Mouse (Mus musculus) ES-Bruce4 (cell line): Measurements from ENCODE around the gene Raf1. TPM values are rescaled to one million over a fixed set of nuclear protein-coding genes. Genes with fewer than 3 reads are reported as not detected.
A peak's percentile ranks its signal among the peaks of the same experiment; 100 is the strongest.

Experiments used
- H3K27ac ChIP-seq: 2 replicates; pipeline ENCODE4 v1.5.1; 2012; ENCODE audit warnings: low read length, inconsistent platforms; ENCODE audit not compliant: insufficient read depth
- H3K27me3 ChIP-seq: 2 replicates; pipeline ENCODE4 v1.6.1; 2012; ENCODE audit warnings: mild to moderate bottlenecking, low read length, inconsistent platforms; ENCODE audit not compliant: control insufficient read depth, poor library complexity, insufficient read depth, severe bottlenecking
- H3K36me3 ChIP-seq: 2 replicates; pipeline ENCODE4 v1.6.1; 2012; ENCODE audit warnings: inconsistent platforms, mild to moderate bottlenecking, low read length, moderate library complexity; ENCODE audit not compliant: control insufficient read depth, poor library complexity, insufficient read depth, severe bottlenecking
- H3K4me1 ChIP-seq: one replicate; pipeline ENCODE4 v1.8.1; 2011; ENCODE audit warnings: low read length; ENCODE audit not compliant: control insufficient read depth, insufficient read depth
- H3K4me3 ChIP-seq: 2 replicates; pipeline ENCODE4 v1.5.1; 2011; ENCODE audit warnings: low read depth, mild to moderate bottlenecking, low read length
- H3K9ac ChIP-seq: 2 replicates; pipeline ENCODE4 v1.6.1; 2012; ENCODE audit warnings: low read depth, mild to moderate bottlenecking, inconsistent platforms; ENCODE audit not compliant: poor library complexity, severe bottlenecking
- H3K9me3 ChIP-seq: replicated peaks from 2 replicates; pipeline ENCODE4 v1.6.1; 2012; ENCODE audit warnings: mild to moderate bottlenecking, low read length, inconsistent platforms; ENCODE audit not compliant: control insufficient read depth, poor library complexity, insufficient read depth, severe bottlenecking
- CTCF ChIP-seq: IDR thresholded peaks from one replicate; pipeline ENCODE4 v1.8.1; 2011; ENCODE audit warnings: low read depth, low read length
- EP300 ChIP-seq: IDR thresholded peaks from 2 replicates; pipeline ENCODE4 v1.6.1; 2011; ENCODE audit warnings: low read depth, low read length; ENCODE audit not compliant: insufficient read depth
- POLR2A ChIP-seq: IDR thresholded peaks from one replicate; pipeline ENCODE4 v1.8.1; 2011; ENCODE audit warnings: low read length; ENCODE audit not compliant: insufficient read depth
- polyA plus RNA-seq: library from polyadenylated mRNA; stranded (reverse); fragments of >200 nt; gene quantifications from 2 replicates; pipeline ENCODE4 v1.2.4, GENCODE M21; 2011; ENCODE audit warnings: low read depth; ENCODE audit not compliant: missing spikeins, insufficient read depth, insufficient read length

The Raf1 gene
- polyA plus RNA-seq, 1 experiment = 81.1 TPM

DNA sequence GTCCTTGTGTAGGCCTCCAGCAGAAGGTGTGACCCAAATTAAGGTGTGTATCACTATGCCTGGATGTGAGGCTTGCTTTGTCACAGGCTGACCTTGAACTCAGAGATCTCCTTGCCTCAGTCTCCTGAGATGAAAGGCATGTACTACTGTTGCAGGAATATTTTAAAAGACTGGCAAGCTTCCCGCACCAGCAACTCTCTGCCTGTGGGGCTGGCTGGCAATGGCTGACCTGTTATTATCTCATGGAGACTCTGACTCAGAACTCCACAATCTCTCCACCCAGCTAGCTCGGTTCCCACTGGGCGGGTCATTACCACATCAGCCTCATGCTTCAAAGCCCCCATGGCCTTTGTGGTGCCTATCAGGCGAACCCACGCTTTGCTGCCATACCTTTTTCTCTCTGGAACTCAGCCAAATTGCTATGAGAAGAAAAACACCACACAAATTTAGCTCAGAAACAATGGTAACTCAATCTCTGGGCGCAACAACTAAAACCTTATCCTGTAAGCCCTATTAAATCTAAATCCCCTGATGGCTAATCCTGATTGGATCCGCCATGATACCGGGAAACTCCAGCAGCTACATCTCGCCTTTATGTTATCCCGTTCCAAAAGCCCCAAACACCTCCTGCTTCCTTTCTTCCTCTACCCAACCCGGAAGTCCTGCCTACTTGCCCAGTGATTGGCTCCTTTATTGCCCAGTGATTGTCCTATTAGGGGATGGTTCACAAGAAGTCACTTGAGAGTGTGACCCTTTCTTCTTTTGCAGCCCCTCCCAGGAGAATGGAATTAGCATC lies 8.6 kb upstream of the Raf1 start:
- Histone ChIP-seq H3K4me3 (peak overlapping the region; percentile 99), H3K9ac (peak overlapping the region; percentile 76), H3K27me3 (no peaks in the 10 kb centered on the region), H3K4me1 (peaks cover 3% of the 10 kb centered on the region), H3K27ac (peak overlapping the region; percentile 96), H3K9me3 (no peaks in the 10 kb centered on the region), H3K36me3 (no peaks in the 10 kb centered on the region)
- TF ChIP-seq POLR2A (peak; percentile 85), EP300 (no peak), CTCF (no peak)

DNA sequence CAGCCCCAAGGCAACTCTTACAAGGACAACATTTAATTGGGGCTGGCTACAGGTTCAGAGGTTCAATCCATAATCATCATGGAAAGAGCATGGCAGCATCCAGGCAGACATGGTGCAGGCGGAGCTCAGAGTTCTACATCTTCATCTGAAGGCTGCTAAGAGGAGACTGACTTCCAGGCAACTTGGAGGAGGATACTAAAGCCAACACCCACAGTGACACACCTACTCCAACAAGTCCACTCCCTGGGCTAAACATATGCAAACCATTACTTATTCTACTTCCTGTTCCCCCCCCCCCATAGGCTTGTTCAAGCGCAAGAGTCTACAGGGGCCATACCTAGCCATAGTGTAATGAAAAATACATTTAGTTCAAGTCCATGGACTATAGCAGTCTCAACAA lies 7.8 kb upstream of the Raf1 start:
- Histone ChIP-seq H3K9me3 (no peaks in the 10 kb centered on the region), H3K36me3 (no peaks in the 10 kb centered on the region), H3K4me1 (peaks cover 3% of the 10 kb centered on the region), H3K27ac (peak overlapping the region; percentile 96), H3K27me3 (no peaks in the 10 kb centered on the region), H3K9ac (peak overlapping the region; percentile 76; the same call in 1 of the 2 replicates), H3K4me3 (peak overlapping the region; percentile 9; the same call in 1 of the 2 replicates)
- TF ChIP-seq EP300 (0 out of 2 replicates have a peak, but pooled peaks have one; percentile 14), POLR2A (no peak)

- Histone ChIP-seq H3K9ac (no peak overlapping the region), H3K36me3 (no peaks in the 10 kb centered on the region), H3K4me1 (peaks cover 3% of the 10 kb centered on the region), H3K27me3 (no peaks in the 10 kb centered on the region), H3K27ac (no peak overlapping the region), H3K4me3 (no peak overlapping the region), H3K9me3 (no peaks in the 10 kb centered on the region)
- no peak for TF ChIP-seq CTCF
- no peak for TF ChIP-seq POLR2A
- no peak for TF ChIP-seq EP300
Measured at GRCm38 (mm10) chr6:115681066-115681465, 4.6 kb upstream of the Raf1 start.

GRCm38 (mm10) chr6:115678012-115678411 lies 1.6 kb upstream of the Raf1 start:
- Histone ChIP-seq H3K9ac (no peak overlapping the region), H3K9me3 (no peaks in the 10 kb centered on the region), H3K27me3 (no peaks in the 10 kb centered on the region), H3K4me3 (no peak overlapping the region), H3K27ac (no peak overlapping the region), H3K4me1 (no peaks in the 10 kb centered on the region), H3K36me3 (no peaks in the 10 kb centered on the region)
- no peak for TF ChIP-seq EP300

DNA sequence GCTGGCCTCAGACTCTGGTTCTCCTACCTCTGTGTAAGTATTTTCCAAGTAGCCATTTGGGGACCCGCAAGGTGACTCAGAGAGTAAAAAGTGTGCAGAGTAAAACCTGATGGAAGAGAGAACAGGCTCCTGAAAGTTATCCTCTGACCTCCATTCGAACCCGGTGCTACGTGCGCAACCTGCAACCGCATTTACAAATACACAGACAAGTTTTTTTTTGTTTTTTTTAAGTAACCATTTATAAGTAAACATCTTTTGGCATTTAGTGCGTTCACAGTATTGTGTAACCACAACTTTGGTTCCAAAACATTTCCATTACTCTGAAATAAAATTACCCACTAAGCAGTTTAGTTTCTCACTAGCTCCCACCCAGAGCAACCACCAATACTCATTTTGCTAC lies 1.0 kb upstream of the Raf1 start:
- Histone ChIP-seq H3K27ac (peak overlapping the region; percentile 76; the same call in 1 of the 2 replicates), H3K4me1 (no peaks in the 10 kb centered on the region), H3K36me3 (no peaks in the 10 kb centered on the region), H3K9me3 (no peaks in the 10 kb centered on the region), H3K27me3 (no peaks in the 10 kb centered on the region), H3K9ac (peak overlapping the region; percentile 99), H3K4me3 (peak overlapping the region; percentile 93)
- no peak for TF ChIP-seq CTCF
- TF ChIP-seq EP300 = no peak
- no peak for TF ChIP-seq POLR2A

DNA sequence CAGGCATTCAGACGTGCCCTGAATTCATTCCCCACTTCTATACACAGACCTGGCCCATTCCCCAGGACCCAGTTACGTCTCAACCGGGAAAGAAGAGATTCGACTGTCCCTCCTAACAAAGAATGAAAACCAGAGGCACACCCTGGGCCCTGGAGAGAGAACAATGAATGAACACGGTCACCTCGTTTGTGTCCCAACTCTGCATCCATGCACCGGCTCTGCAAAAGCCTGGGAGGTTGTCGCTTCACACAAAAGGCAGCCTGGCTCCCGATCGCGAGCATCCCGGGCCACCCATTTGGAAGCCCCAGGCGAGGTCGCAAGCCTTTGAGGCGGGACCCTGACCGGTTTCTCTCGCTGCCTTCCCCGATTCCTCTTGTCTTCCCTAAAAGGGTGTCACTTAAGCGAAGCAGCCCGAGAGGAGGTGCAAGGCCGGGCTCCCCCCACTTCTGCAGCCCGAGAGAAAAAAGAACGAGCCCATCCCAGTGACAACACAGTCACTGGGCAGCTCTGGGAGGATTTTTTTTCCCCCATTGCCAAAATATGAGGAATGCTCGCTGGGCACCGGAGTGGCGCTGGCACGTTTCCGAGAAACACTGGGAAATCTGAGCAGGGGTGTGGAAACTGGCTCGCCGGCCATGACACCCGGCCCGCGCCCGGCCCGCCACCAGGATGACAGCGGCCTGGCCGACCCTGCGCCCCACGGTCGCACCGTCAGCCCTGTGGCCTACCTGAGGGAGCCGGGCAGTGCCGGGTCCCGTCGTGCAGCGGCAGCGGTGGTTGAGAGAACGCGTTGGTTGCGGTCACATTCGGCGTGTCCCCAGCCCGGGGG lies 713 bp downstream of the Raf1 start:
- peak overlapping the region; percentile 91 for H3K4me3 ChIP-seq
- TF ChIP-seq POLR2A (no peak), EP300 (no peak), CTCF (no peak)
- H3K9me3 ChIP-seq = no peaks in the 10 kb centered on the region
- peak overlapping the region; percentile 73 for H3K27ac ChIP-seq
- H3K36me3 ChIP-seq = no peaks in the 10 kb centered on the region
- H3K4me1 ChIP-seq = no peaks in the 10 kb centered on the region
- H3K9ac ChIP-seq = peak overlapping the region; percentile 99
- H3K27me3 ChIP-seq = no peaks in the 10 kb centered on the region
